Mouse (Mus musculus): ENCODE data around the gene Gpc6. TPM values are rescaled to one million over a fixed set of nuclear protein-coding genes. Genes with fewer than 3 reads are reported as not detected.

Gene Gpc6
- polyA plus RNA-seq, 1 experiment from 2014 or later, result 20.1 TPM

DNA sequence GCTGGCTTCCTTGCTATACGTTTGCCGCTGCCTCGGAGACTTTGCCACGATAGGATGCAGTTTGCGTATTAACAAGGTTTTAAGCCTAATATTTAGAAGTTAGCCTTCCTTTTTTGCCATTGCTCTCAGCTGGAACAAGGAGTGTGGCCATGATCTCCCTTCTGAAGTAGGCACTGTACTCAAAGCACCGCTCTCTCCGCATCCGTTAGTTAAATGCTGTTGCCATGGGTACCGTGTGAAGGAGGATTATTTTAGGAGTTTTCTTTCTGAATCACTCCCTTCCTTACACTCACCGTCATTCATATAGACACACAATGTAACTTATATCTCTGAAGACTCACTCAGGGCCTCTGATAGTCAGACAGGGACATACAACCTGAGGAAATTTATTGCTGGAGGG, 993.6 kb downstream of the Gpc6 start:
- ATAC-seq (replicated peaks; ENCODE audit: insufficient number of reproducible peaks, insufficient read depth, low FRiP score, low read depth), result no peak
- peaks cover 3% of the 10 kb centered on the region; the same call in 1 of the 2 replicates for H3K27me3 ChIP-seq
- WGBS, result 92% methylated on average over 10 of the region's 10 CpGs

GRCm38 (mm10) chr14:117919612-117920011, 994.5 kb downstream of the Gpc6 start:
- 93% methylated on average over 5 of the region's 5 CpGs for WGBS
- Histone ChIP-seq H3K9ac (no peak overlapping the region), H3K36me3 (no peaks in the 10 kb centered on the region), H3K4me2 (no peak overlapping the region), H3K27me3 (peaks cover 3% of the 10 kb centered on the region; the same call in 1 of the 2 replicates), H3K9me3 (replicated peaks) (no peaks in the 10 kb centered on the region), H3K4me1 (replicated peaks) (no peaks in the 10 kb centered on the region), H3K27ac (no peak overlapping the region), H3K4me3 (no peak overlapping the region)
- no peak for ATAC-seq (replicated peaks; ENCODE audit: insufficient number of reproducible peaks, insufficient read depth, low FRiP score, low read depth)

More for the DNA sequence above, 993.6 kb downstream of the Gpc6 start:
- no peak overlapping the region for H3K27ac ChIP-seq
- no peaks in the 10 kb centered on the region for H3K4me1 ChIP-seq (replicated peaks)
- H3K9ac ChIP-seq, result no peak overlapping the region
- H3K4me2 ChIP-seq, result no peak overlapping the region
- no peaks in the 10 kb centered on the region for H3K9me3 ChIP-seq (replicated peaks)
- no peaks in the 10 kb centered on the region for H3K36me3 ChIP-seq
- H3K4me3 ChIP-seq, result no peak overlapping the region

GRCm38 (mm10) chr14:117921393-117922014, 996.4 kb downstream of the Gpc6 start:
- no peak overlapping the region for H3K4me2 ChIP-seq
- no peaks in the 10 kb centered on the region for H3K9me3 ChIP-seq (replicated peaks)
- no peak overlapping the region for H3K4me3 ChIP-seq
- WGBS, result 71% methylated on average over 18 of the region's 18 CpGs
- H3K4me1 ChIP-seq (replicated peaks), result no peaks in the 10 kb centered on the region
- H3K27me3 ChIP-seq, result peaks cover 7% of the 10 kb centered on the region; the same call in 1 of the 2 replicates
- no peak overlapping the region for H3K9ac ChIP-seq
- ATAC-seq (replicated peaks; ENCODE audit: insufficient number of reproducible peaks, insufficient read depth, low FRiP score, low read depth), result no peak
- H3K36me3 ChIP-seq, result no peaks in the 10 kb centered on the region
- no peak overlapping the region for H3K27ac ChIP-seq

DNA sequence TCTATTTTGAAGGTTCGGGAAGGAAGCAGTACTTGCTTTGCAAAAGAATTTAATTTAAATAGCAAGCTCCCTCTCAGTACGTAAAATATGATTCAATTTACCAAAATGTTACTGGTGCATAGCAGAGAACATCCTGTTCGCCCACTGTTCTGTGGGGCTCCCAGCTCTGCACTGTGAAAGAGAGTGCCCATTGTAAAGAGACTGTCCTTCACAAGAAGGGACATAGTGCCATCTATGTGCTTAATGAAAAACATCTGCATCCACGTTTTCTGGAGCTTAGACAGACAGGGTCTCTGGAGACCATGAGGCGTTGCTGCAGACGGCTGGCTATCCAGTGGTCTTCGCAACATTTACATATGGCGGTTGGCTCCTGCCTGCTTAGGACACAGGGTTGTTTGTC, 998.6 kb downstream of the Gpc6 start:
- WGBS, result 80% methylated on average over 8 of the region's 8 CpGs
- peaks cover 23% of the 10 kb centered on the region for H3K27me3 ChIP-seq

GRCm38 (mm10) chr14:117930105-117930847, 1005.2 kb downstream of the Gpc6 start:
- WGBS, result 41% methylated on average over 13 of the region's 13 CpGs
- no peaks in the 10 kb centered on the region for H3K9me3 ChIP-seq (replicated peaks)
- no peak overlapping the region for H3K4me2 ChIP-seq
- peaks cover 47% of the 10 kb centered on the region for H3K27me3 ChIP-seq
- no peaks in the 10 kb centered on the region for H3K36me3 ChIP-seq
- 0 out of 2 replicates have a peak overlapping the region, but pooled peaks have one; percentile 15 for H3K27ac ChIP-seq
- H3K9ac ChIP-seq, result no peak overlapping the region
- no peak overlapping the region for H3K4me3 ChIP-seq
- peaks cover 2% of the 10 kb centered on the region; the same call in 1 of the 2 replicates for H3K4me1 ChIP-seq (replicated peaks)
- no peak for ATAC-seq (replicated peaks; ENCODE audit: insufficient number of reproducible peaks, insufficient read depth, low FRiP score, low read depth)

More for the DNA sequence above, 998.6 kb downstream of the Gpc6 start:
- H3K36me3 ChIP-seq, result no peaks in the 10 kb centered on the region
- no peak overlapping the region for H3K4me3 ChIP-seq
- H3K4me2 ChIP-seq, result no peak overlapping the region
- no peak overlapping the region for H3K27ac ChIP-seq
- H3K9me3 ChIP-seq (replicated peaks), result no peaks in the 10 kb centered on the region
- no peaks in the 10 kb centered on the region for H3K4me1 ChIP-seq (replicated peaks)
- no peak for ATAC-seq (replicated peaks; ENCODE audit: insufficient number of reproducible peaks, insufficient read depth, low FRiP score, low read depth)
- H3K9ac ChIP-seq, result no peak overlapping the region

DNA sequence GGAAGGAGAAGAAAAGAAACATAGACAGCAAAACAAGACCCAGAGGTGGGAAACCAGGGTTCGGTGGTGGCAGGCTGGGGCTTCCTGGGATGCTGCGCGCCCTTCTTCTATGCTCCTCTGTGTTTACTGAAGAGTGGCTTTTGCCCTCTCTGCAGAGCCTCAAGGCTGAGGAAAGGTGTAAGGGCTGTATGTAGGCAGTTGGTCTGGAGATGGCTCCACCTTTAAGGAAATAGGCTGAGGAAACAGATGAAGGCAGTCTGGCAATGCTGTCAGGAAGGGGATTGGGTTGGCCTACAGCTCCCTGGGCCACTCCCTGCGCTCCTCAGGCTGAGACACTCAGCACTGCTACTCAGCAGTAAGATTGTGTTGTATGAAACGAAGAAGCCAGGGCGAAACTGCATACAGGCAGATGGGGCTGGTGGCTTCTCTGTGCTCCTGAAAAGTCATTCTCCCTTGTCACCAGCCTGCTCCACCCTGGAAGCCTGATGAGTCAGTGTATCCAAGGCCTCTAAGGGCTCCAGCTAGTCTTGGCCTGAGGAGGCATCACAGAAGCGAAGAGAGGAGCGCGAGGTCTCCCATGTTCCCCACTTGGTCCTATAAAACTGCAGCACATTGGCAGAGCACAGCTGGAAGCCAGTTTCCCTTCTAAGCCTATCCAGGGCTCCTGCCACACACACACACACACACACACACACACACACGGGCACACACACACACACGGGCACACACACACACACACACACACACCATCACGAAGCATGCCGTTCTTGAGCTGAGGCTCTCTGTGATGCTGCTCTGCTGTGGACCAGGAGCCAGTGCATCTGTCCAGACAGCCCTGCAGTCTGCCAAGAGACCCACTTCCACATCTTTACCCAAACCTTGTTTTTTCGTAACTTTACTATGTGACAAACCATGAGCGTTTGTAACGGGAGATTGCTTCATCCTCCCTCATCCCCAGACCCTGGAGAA, 1006.0 kb downstream of the Gpc6 start:
- Histone ChIP-seq H3K4me3 (no peak overlapping the region), H3K4me2 (no peak overlapping the region), H3K4me1 (replicated peaks) (peaks cover 2% of the 10 kb centered on the region; the same call in 1 of the 2 replicates), H3K36me3 (no peaks in the 10 kb centered on the region), H3K27ac (0 out of 2 replicates have a peak overlapping the region, but pooled peaks have one; percentile 15), H3K9me3 (replicated peaks) (no peaks in the 10 kb centered on the region), H3K27me3 (peaks cover 50% of the 10 kb centered on the region), H3K9ac (no peak overlapping the region)
- 77% methylated on average over 16 of the region's 16 CpGs for WGBS
- ATAC-seq (replicated peaks; ENCODE audit: insufficient number of reproducible peaks, insufficient read depth, low FRiP score, low read depth), result no peak

DNA sequence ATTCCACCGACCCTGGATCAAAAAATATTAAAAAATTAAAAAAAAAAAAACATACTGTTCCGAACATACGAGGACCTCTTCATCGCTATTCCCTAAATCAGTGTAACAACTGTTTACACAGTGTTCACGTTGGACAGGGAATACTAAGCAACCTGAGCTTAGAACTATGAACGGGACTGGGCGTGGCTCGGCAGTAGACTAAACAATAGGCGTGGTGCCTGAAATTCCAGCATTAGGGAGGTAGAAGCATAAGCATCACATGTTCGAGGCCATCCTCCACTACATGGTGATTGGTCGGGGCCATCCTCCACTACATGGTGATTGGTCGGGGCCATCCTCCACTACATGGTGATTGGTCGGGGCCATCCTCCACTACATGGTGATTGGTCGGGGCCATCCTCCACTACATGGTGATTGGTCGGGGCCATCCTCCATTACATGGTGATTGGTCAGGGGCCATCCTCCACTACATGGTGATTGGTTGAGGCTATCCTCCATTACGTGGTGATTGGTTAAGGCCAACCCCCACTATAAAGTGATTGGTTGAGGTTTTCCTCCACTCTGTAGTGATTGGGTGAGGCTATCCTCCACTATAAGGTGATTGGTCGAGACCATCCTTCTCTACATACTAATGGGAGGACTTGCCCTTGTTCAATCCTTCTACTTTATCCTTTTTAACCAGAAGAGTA, 1007.2 kb downstream of the Gpc6 start:
- Histone ChIP-seq H3K4me3 (no peak overlapping the region), H3K27ac (no peak overlapping the region), H3K36me3 (no peaks in the 10 kb centered on the region), H3K9ac (no peak overlapping the region), H3K4me2 (no peak overlapping the region), H3K4me1 (replicated peaks) (peaks cover 2% of the 10 kb centered on the region; the same call in 1 of the 2 replicates), H3K9me3 (replicated peaks) (no peaks in the 10 kb centered on the region), H3K27me3 (peaks cover 49% of the 10 kb centered on the region)
- ATAC-seq (replicated peaks; ENCODE audit: insufficient number of reproducible peaks, insufficient read depth, low FRiP score, low read depth), result no peak
- WGBS, result 93% methylated on average over 17 of the region's 17 CpGs

- WGBS, result 29% methylated on average over 2 of the region's 2 CpGs
- ATAC-seq (replicated peaks; ENCODE audit: insufficient number of reproducible peaks, insufficient read depth, low FRiP score, low read depth), result no peak
- H3K4me3 ChIP-seq, result no peak overlapping the region
- H3K27ac ChIP-seq, result no peak overlapping the region
- H3K9me3 ChIP-seq (replicated peaks), result no peaks in the 10 kb centered on the region
- no peaks in the 10 kb centered on the region for H3K4me1 ChIP-seq (replicated peaks)
- H3K36me3 ChIP-seq, result no peaks in the 10 kb centered on the region
- peaks cover 60% of the 10 kb centered on the region for H3K27me3 ChIP-seq
- no peak overlapping the region for H3K9ac ChIP-seq
- no peak overlapping the region for H3K4me2 ChIP-seq
Observed at GRCm38 (mm10) chr14:117938554-117938953, 1013.4 kb downstream of the Gpc6 start.

DNA sequence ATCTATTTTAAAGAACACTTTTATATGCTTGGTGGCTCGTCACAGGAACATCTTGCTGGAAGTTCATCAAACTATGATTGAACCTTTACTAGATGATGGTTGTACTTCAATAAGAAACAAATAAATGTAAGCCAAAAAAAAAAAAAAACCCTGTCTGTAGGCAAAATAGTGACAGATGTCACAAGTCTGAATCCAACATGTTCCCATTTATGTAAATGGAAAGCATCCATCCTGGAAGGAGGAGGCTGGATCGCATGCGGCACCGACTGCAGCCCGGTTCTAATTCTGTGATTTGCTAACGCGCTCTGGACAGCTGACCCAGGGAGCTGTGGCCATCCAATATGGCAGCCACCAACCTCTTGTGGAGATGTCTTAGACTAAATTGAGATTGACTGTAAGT, 1014.4 kb downstream of the Gpc6 start:
- H3K36me3 ChIP-seq, result no peaks in the 10 kb centered on the region
- no peak overlapping the region for H3K27ac ChIP-seq
- no peak overlapping the region for H3K4me2 ChIP-seq
- peaks cover 64% of the 10 kb centered on the region for H3K27me3 ChIP-seq
- H3K4me1 ChIP-seq (replicated peaks), result no peaks in the 10 kb centered on the region
- WGBS, result 92% methylated on average over 7 of the region's 7 CpGs
- H3K4me3 ChIP-seq, result no peak overlapping the region
- no peak for ATAC-seq (replicated peaks; ENCODE audit: insufficient number of reproducible peaks, insufficient read depth, low FRiP score, low read depth)
- no peaks in the 10 kb centered on the region for H3K9me3 ChIP-seq (replicated peaks)
- no peak overlapping the region for H3K9ac ChIP-seq

DNA sequence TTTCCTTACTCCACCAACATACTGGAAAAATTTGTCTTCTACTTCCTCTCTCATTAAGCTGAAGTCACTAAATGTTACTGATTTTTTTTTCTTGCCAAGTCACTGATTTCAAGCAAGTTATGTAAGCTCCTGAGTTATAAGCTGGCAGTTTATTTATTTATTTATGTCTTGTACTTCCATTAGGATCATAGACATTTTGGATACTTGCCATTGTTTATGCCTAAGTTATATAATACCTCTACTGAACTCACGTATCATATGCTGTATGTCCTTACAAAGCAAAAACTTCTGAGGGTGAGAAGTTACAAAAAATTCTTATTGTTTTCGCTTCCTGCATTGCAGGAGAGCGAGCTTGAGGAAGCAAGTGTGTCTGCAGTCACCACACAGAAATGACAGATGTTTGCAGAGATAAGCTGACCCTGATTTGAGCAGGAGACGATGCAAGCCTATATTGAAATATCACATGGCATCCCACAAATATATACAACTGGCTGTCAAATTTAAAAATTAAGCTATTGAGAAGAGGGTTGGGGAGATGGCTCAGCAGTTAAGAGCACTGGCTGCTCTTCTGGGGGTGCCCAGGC, 1020.9 kb downstream of the Gpc6 start:
- H3K9ac ChIP-seq, result no peak overlapping the region
- H3K4me1 ChIP-seq (replicated peaks), result peaks cover under 1% of the 10 kb centered on the region; the same call in 1 of the 2 replicates
- WGBS, result 66% methylated on average over 4 of the region's 4 CpGs
- no peaks in the 10 kb centered on the region; the same call in 1 of the 2 replicates for H3K9me3 ChIP-seq (replicated peaks)
- H3K4me2 ChIP-seq, result no peak overlapping the region
- no peak overlapping the region for H3K4me3 ChIP-seq
- no peak overlapping the region for H3K27ac ChIP-seq
- H3K27me3 ChIP-seq, result peaks cover 94% of the 10 kb centered on the region
- no peaks in the 10 kb centered on the region for H3K36me3 ChIP-seq
- ATAC-seq (replicated peaks; ENCODE audit: insufficient number of reproducible peaks, insufficient read depth, low FRiP score, low read depth), result no peak
